Mouse (Mus musculus) heart, postnatal 0 days (tissue): ENCODE data around the gene Pip5kl1.

Source experiments
- CTCF ChIP-seq: IDR thresholded peaks from 2 replicates; pipeline ENCODE4 v1.5.1; 2016; ENCODE audit warnings: antibody characterized with exemption, control low read depth, low read depth
- EP300 ChIP-seq: IDR thresholded peaks from 2 replicates; pipeline ENCODE4 v1.6.1; 2016; ENCODE audit warnings: antibody characterized with exemption, low read depth

DNA sequence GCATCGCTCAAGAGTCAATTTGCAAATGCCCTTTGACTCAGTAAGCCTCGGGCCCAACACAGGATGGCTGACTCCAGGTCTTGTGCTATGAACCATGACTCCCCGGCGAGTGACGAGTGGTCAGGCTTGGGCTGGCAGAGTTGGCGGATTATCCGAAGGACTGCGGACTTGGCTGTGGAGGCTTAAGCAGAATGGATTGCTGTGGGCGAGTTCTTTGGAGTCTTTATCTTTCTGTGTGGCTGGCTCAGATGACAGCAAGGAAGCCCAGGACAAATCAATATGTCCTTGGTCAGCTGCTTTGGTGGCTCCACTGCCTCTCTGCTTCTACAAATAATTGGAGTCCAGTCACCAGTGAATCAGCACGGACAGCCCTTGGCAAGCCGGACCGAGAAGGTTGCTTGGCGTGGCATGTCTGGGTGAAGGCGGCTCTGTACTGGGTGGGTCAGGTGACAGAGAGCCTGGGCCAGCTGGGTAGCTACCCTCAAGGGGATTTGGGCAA is 47.1 kb upstream of the Pip5kl1 start:
- no peak for TF ChIP-seq CTCF
- no peak for TF ChIP-seq EP300
